Mouse (Mus musculus) intestine, postnatal 0 days (tissue): ENCODE results near the gene Arrdc4. TPM values are rescaled to one million over a fixed set of nuclear protein-coding genes. Genes with fewer than 3 reads are reported as not detected.

Experiments
- ATAC-seq: fragments of 200-750 bp; cut with Nextera tagmentation; 2 replicates; pipeline ENCODE4 v1.8.0; 2017; ENCODE audit warnings: mild to moderate bottlenecking, moderate TSS enrichment, moderate library complexity
- H3K27ac ChIP-seq: fragments of 300-500 bp; sonication (generic); 2 replicates; pipeline ENCODE4 v1.5.1; 2014; ENCODE audit warnings: mild to moderate bottlenecking, low read depth, low read length, moderate library complexity
- H3K27me3 ChIP-seq: fragments of 300-500 bp; sonication (generic); replicated peaks from 2 replicates; pipeline ENCODE4 v1.6.1; 2014; ENCODE audit warnings: low read length, mixed read lengths; ENCODE audit not compliant: control insufficient read depth, insufficient read depth
- H3K36me3 ChIP-seq: fragments of 300-500 bp; sonication (generic); 2 replicates; pipeline ENCODE4 v1.6.1; 2014; ENCODE audit warnings: mild to moderate bottlenecking, moderate library complexity; ENCODE audit not compliant: control insufficient read depth, insufficient read depth
- H3K4me1 ChIP-seq: fragments of 300-500 bp; sonication (generic); replicated peaks from 2 replicates; pipeline ENCODE4 v1.6.1; 2014; ENCODE audit warnings: antibody characterized with exemption, low read length, mixed read lengths; ENCODE audit not compliant: control insufficient read depth, insufficient read depth
- H3K4me2 ChIP-seq: fragments of 300-500 bp; sonication (generic); replicated peaks from 2 replicates; pipeline ENCODE4 v1.6.1; 2014; ENCODE audit warnings: low read depth, mild to moderate bottlenecking, moderate library complexity
- H3K4me3 ChIP-seq: fragments of 300-500 bp; sonication (generic); 2 replicates; pipeline ENCODE4 v1.5.1; 2014; ENCODE audit warnings: low read depth, low read length
- H3K9ac ChIP-seq: fragments of 300-500 bp; sonication (generic); 2 replicates; pipeline ENCODE4 v1.6.1; 2014; ENCODE audit warnings: mild to moderate bottlenecking, low read depth, low read length
- H3K9me3 ChIP-seq: fragments of 300-500 bp; sonication (generic); 2 replicates; pipeline ENCODE4 v1.6.1; 2016; ENCODE audit warnings: mixed run types; ENCODE audit not compliant: control insufficient read depth
- CTCF ChIP-seq: sonication (generic); IDR thresholded peaks from 2 replicates; pipeline ENCODE4 v1.5.1; 2016; ENCODE audit warnings: low read depth, mild to moderate bottlenecking, control low read depth, antibody characterized with exemption, moderate library complexity
- WGBS: fragments of 180-500 bp; shearing (Covaris S2); extraction: QIAGEN DNeasy Blood & Tissue Kit; methylation state at CpG from one replicate; pipeline ENCODE4 v1.1.7; 2014; 5-methylcytosine and 5-hydroxymethylcytosine counted together
- polyA plus RNA-seq: library from polyadenylated mRNA; unstranded; fragments of >200 nt; fragmentation: Nextera tagmentation; extraction: Ambion mirVana; gene quantifications from 2 replicates; pipeline ENCODE4 v1.2.1, GENCODE M21; 2015

Gene Arrdc4
- polyA plus RNA-seq, 1 experiment from 2014 or later, result 107 TPM

GRCm38 (mm10) chr7:68738676-68739399 is 10.2 kb downstream of the Arrdc4 start:
- no peak overlapping the region for H3K9ac ChIP-seq
- no peak for TF ChIP-seq CTCF
- no peak for ATAC-seq

GRCm38 (mm10) chr7:68726380-68726779 is 22.7 kb downstream of the Arrdc4 start:
- H3K27ac ChIP-seq, result peak overlapping the region; percentile 29
- H3K4me1 ChIP-seq, result peaks cover 18% of the 10 kb centered on the region; the same call in 1 of the 2 replicates
- 46% methylated on average over 5 of the region's 5 CpGs for WGBS
- peak; percentile 72 for ATAC-seq
- H3K27me3 ChIP-seq, result no peaks in the 10 kb centered on the region
- H3K36me3 ChIP-seq, result no peaks in the 10 kb centered on the region
- no peak for TF ChIP-seq CTCF
- H3K4me3 ChIP-seq, result no peak overlapping the region
- no peak overlapping the region for H3K4me2 ChIP-seq
- no peak overlapping the region for H3K9ac ChIP-seq
- H3K9me3 ChIP-seq, result no peaks in the 10 kb centered on the region

More at GRCm38 (mm10) chr7:68738676-68739399, 10.2 kb downstream of the Arrdc4 start:
- no peak overlapping the region for H3K4me3 ChIP-seq
- no peaks in the 10 kb centered on the region for H3K4me1 ChIP-seq
- WGBS, result 86% methylated on average over 11 of the region's 11 CpGs
- H3K36me3 ChIP-seq, result peaks cover 66% of the 10 kb centered on the region
- no peak overlapping the region for H3K27ac ChIP-seq
- H3K27me3 ChIP-seq, result no peaks in the 10 kb centered on the region
- no peak overlapping the region for H3K4me2 ChIP-seq
- H3K9me3 ChIP-seq, result no peaks in the 10 kb centered on the region

- no peaks in the 10 kb centered on the region for H3K36me3 ChIP-seq
- H3K4me2 ChIP-seq, result no peak overlapping the region
- 52% methylated on average over 7 of the region's 7 CpGs for WGBS
- H3K27me3 ChIP-seq, result no peaks in the 10 kb centered on the region
- no peak overlapping the region for H3K4me3 ChIP-seq
- H3K9ac ChIP-seq, result no peak overlapping the region
- H3K27ac ChIP-seq, result peak overlapping the region; percentile 41; the same call in 1 of the 2 replicates
- peaks cover 18% of the 10 kb centered on the region; the same call in 1 of the 2 replicates for H3K4me1 ChIP-seq
- peak; percentile 85 for ATAC-seq
- no peaks in the 10 kb centered on the region for H3K9me3 ChIP-seq
- TF ChIP-seq CTCF, result no peak
These were observed 24.3 kb downstream of the Arrdc4 start for GRCm38 (mm10) chr7:68724711-68725110.

- no peak for ATAC-seq
- H3K27me3 ChIP-seq, result no peaks in the 10 kb centered on the region
- no peak overlapping the region for H3K9ac ChIP-seq
- H3K4me3 ChIP-seq, result no peak overlapping the region
- no peaks in the 10 kb centered on the region for H3K36me3 ChIP-seq
- H3K4me1 ChIP-seq, result peaks cover 19% of the 10 kb centered on the region
- no peak for TF ChIP-seq CTCF
- no peak overlapping the region for H3K27ac ChIP-seq
- 70% methylated on average over 4 of the region's 4 CpGs for WGBS
- no peaks in the 10 kb centered on the region for H3K9me3 ChIP-seq
- H3K4me2 ChIP-seq, result no peak overlapping the region
These were observed 27.5 kb downstream of the Arrdc4 start for GRCm38 (mm10) chr7:68721520-68721919.

GRCm38 (mm10) chr7:68717988-68718387 is 31.1 kb downstream of the Arrdc4 start:
- Histone ChIP-seq H3K4me3 (no peak overlapping the region), H3K36me3 (no peaks in the 10 kb centered on the region), H3K27ac (peak overlapping the region; percentile 63), H3K9ac (no peak overlapping the region), H3K9me3 (no peaks in the 10 kb centered on the region), H3K4me2 (peak overlapping the region; percentile 52; the same call in 1 of the 2 replicates), H3K27me3 (no peaks in the 10 kb centered on the region), H3K4me1 (peaks cover 7% of the 10 kb centered on the region)
- TF ChIP-seq CTCF, result no peak
- peak; percentile 63 for ATAC-seq

GRCm38 (mm10) chr7:68717498-68717897 is 31.5 kb downstream of the Arrdc4 start:
- no peak for TF ChIP-seq CTCF
- ATAC-seq, result peak; percentile 58
- WGBS, result 11% methylated on average over 10 of the region's 10 CpGs

More at GRCm38 (mm10) chr7:68717498-68717897, 31.5 kb downstream of the Arrdc4 start:
- Histone ChIP-seq H3K9me3 (no peaks in the 10 kb centered on the region), H3K4me1 (peaks cover 7% of the 10 kb centered on the region), H3K9ac (no peak overlapping the region), H3K36me3 (no peaks in the 10 kb centered on the region), H3K4me3 (no peak overlapping the region), H3K27ac (peak overlapping the region; percentile 63; the same call in 1 of the 2 replicates), H3K4me2 (peak overlapping the region; percentile 52), H3K27me3 (no peaks in the 10 kb centered on the region)
